Comparison of ENCODE assay signal across 8 mouse cellular contexts in genomic region chr6:51169971-51170411, GRCm38 (mm10).
A peak's percentile ranks its signal among the peaks of the same experiment; 100 is the strongest.
DNase-seq lines count a peak whose midpoint lies in the region; ATAC-seq lines count a peak whose summit lies in the region.

No protein-coding gene starts in this region.

- H3K27me3 ChIP-seq in heart, embryonic 12.5 days (replicated peaks) = 0 out of 2 replicates have a peak, but pooled peaks cover 3% of the 10 kb centered on the region
- peaks cover 21% of the 10 kb centered on the region for H3K27me3 ChIP-seq in midbrain, embryonic 16.5 days (ENCODE audit: control insufficient read depth, insufficient read depth, low read depth, low read length)

- no peak for ATAC-seq in heart, embryonic 12.5 days (ENCODE audit: insufficient number of reproducible peaks, low FRiP score)
- no peak for ATAC-seq in midbrain, embryonic 16.5 days

- H3K9me3 ChIP-seq in heart, embryonic 12.5 days (replicated peaks) = no peaks in the 10 kb centered on the region
- H3K9me3 ChIP-seq in midbrain, embryonic 16.5 days (replicated peaks; ENCODE audit: control insufficient read depth, low read length, poor library complexity, severe bottlenecking) = no peaks in the 10 kb centered on the region

- peak overlapping the region; percentile 40 for H3K4me3 ChIP-seq in heart, embryonic 12.5 days
- H3K4me3 ChIP-seq in midbrain, embryonic 16.5 days (ENCODE audit: low read depth, low read length) = no peak overlapping the region

- H3K4me1 ChIP-seq in heart, embryonic 12.5 days (replicated peaks) = peaks cover 32% of the 10 kb centered on the region
- H3K4me1 ChIP-seq in midbrain, embryonic 16.5 days (ENCODE audit: control insufficient read depth, insufficient read depth, low read length) = peaks cover 9% of the 10 kb centered on the region

- DNase-seq in urinary bladder, adult 2 months (ENCODE audit: low spot score) = peak; percentile 34
- no peak for DNase-seq in urinary bladder, postnatal 25 days (ENCODE audit: low spot score)
- peak; percentile 60 to 72 for DNase-seq in kidney, postnatal 4 days
- no peak for DNase-seq in MN1 (ENCODE audit: low spot score)
- no peak for DNase-seq in cerebellum, postnatal 25 days
- no peak for DNase-seq in right cerebral cortex, adult 2 months (ENCODE audit: low spot score in 2 of 2)

- WGBS in heart, embryonic 12.5 days = under 1% methylated on average over 22 of the region's 22 CpGs
- WGBS in midbrain, embryonic 16.5 days = 1% methylated on average over 22 of the region's 22 CpGs

- H3K4me2 ChIP-seq in heart, embryonic 12.5 days = peak overlapping the region; percentile 89
- no peak overlapping the region for H3K4me2 ChIP-seq in midbrain, embryonic 16.5 days (ENCODE audit: low read length)

- peak overlapping the region; percentile 88 for H3K27ac ChIP-seq in heart, embryonic 12.5 days (ENCODE audit: poor library complexity, severe bottlenecking)
- H3K27ac ChIP-seq in midbrain, embryonic 16.5 days (ENCODE audit: low read length) = peak overlapping the region; percentile 21; the same call in 1 of the 2 replicates

- peak overlapping the region; percentile 68 for H3K9ac ChIP-seq in heart, embryonic 12.5 days
- no peak overlapping the region for H3K9ac ChIP-seq in midbrain, embryonic 16.5 days (ENCODE audit: low read depth, low read length)

- H3K36me3 ChIP-seq in heart, embryonic 12.5 days = no peaks in the 10 kb centered on the region
- no peaks in the 10 kb centered on the region for H3K36me3 ChIP-seq in midbrain, embryonic 16.5 days (ENCODE audit: control insufficient read depth, insufficient read depth, low read length)

Comparison
In these comparisons a context has a peak if more than half of its experiments do, and no peak if none do; other contexts are left out.
1. DNase-seq: peak in urinary bladder, adult 2 months (single experiment) and kidney, postnatal 4 days (2 of 2); none in urinary bladder, postnatal 25 days (single experiment), MN1 (single experiment), cerebellum, postnatal 25 days (0 of 2) and right cerebral cortex, adult 2 months (0 of 2).